Mouse (Mus musculus): ENCODE measurements around the gene Dhh.

GRCm38 (mm10) chr15:98924682-98925081, 26.3 kb upstream of the Dhh start:
- TF ChIP-seq JUND (conservative IDR thresholded peaks at IDR 0.05; ENCODE audit: low read depth, low read length): no peak
- no peak for TF ChIP-seq CTCF (conservative IDR thresholded peaks at IDR 0.05 in 1 of 2, IDR thresholded peaks at IDR 0.05 in 1 of 2; ENCODE audit: low read depth in 2 of 2, low read length in 2 of 2)
- TF ChIP-seq HCFC1 (IDR thresholded peaks at IDR 0.05; ENCODE audit: low read depth, low read length): no peak
- TF ChIP-seq MAZ (IDR thresholded peaks at IDR 0.05; ENCODE audit: low read depth, low read length): no peak
- TF ChIP-seq EP300 (IDR thresholded peaks at IDR 0.05; ENCODE audit: low read length): no peak
- no peak for TF ChIP-seq KAT2A (IDR thresholded peaks at IDR 0.05; ENCODE audit: insufficient replicate concordance, low read length)
- TF ChIP-seq IRF4 (IDR thresholded peaks at IDR 0.05; ENCODE audit: low read depth, low read length): no peak
- no peak for TF ChIP-seq MXI1 (IDR thresholded peaks at IDR 0.05; ENCODE audit: low read depth, low read length)

Measured in CH12.LX (cell line).